Mouse (Mus musculus): ENCODE results near the gene Ctdspl. TPM values are rescaled to one million over a fixed set of nuclear protein-coding genes. Genes with fewer than 3 reads are reported as not detected.

Gene Ctdspl
- polyA plus RNA-seq, 1 experiment from 2014 or later, result 7.9 TPM

- no peak for ATAC-seq (ENCODE audit: low FRiP score)
- no peak overlapping the region for H3K4me2 ChIP-seq
- no peak overlapping the region for H3K4me3 ChIP-seq (replicated peaks)
- H3K9ac ChIP-seq (replicated peaks), result no peak overlapping the region
- no peaks in the 10 kb centered on the region for H3K9me3 ChIP-seq (replicated peaks)
- no peaks in the 10 kb centered on the region for H3K4me1 ChIP-seq
- H3K27ac ChIP-seq (replicated peaks), result no peak overlapping the region
- H3K27me3 ChIP-seq (replicated peaks), result no peaks in the 10 kb centered on the region
- 85% methylated on average over 15 of the region's 15 CpGs for WGBS
- peaks cover 27% of the 10 kb centered on the region for H3K36me3 ChIP-seq
Measured at GRCm38 (mm10) chr9:119073184-119073895, 147.1 kb downstream of the Ctdspl start.

- Histone ChIP-seq H3K27ac (replicated peaks) (no peak overlapping the region), H3K36me3 (peaks cover 27% of the 10 kb centered on the region), H3K27me3 (replicated peaks) (no peaks in the 10 kb centered on the region), H3K4me2 (no peak overlapping the region), H3K9me3 (replicated peaks) (no peaks in the 10 kb centered on the region), H3K4me3 (replicated peaks) (no peak overlapping the region), H3K9ac (replicated peaks) (no peak overlapping the region), H3K4me1 (no peaks in the 10 kb centered on the region)
- 70% methylated on average over 16 of the region's 16 CpGs for WGBS
- ATAC-seq (ENCODE audit: low FRiP score), result no peak
Measured at GRCm38 (mm10) chr9:119075685-119076084, 149.4 kb downstream of the Ctdspl start.

DNA sequence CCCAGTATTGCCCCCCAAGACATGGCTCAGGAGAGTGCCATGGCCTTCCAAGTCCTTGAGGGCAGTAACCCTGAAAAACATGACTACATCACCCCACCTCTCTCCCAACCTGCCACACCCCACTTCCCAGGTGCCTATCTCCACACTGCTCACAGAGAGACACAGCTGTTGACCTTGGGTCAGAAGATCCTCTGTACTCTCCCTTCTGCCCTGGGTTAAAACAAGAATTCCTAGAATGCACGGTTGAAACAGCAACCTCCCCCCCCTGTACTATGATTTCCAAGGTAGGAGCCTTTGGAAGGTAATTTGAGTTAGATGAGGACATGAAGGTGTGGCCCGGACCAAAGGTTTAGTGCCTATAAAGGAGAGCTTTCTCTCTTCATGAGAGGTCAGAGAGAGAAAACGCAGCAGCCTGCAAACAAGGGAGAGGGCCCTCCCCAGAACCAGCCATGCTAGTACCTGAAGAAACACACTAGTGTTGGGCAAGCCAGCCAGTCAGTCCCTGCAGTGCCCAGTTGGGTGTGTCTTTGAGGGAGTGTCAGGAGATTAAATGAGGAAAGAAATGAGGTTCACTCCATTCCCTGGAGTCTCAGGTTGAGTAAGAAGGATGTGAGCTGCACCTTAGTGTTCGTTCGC lies 153.9 kb downstream of the Ctdspl start:
- H3K9me3 ChIP-seq (replicated peaks), result no peaks in the 10 kb centered on the region
- WGBS, result 85% methylated on average over 5 of the region's 5 CpGs
- H3K4me2 ChIP-seq, result no peak overlapping the region
- H3K27ac ChIP-seq (replicated peaks), result no peak overlapping the region
- H3K4me1 ChIP-seq, result peaks cover 15% of the 10 kb centered on the region
- no peak overlapping the region for H3K4me3 ChIP-seq (replicated peaks)
- H3K27me3 ChIP-seq (replicated peaks), result no peaks in the 10 kb centered on the region
- ATAC-seq (ENCODE audit: low FRiP score), result no peak
- peaks cover 7% of the 10 kb centered on the region; the same call in 1 of the 2 replicates for H3K36me3 ChIP-seq
- H3K9ac ChIP-seq (replicated peaks), result no peak overlapping the region

DNA sequence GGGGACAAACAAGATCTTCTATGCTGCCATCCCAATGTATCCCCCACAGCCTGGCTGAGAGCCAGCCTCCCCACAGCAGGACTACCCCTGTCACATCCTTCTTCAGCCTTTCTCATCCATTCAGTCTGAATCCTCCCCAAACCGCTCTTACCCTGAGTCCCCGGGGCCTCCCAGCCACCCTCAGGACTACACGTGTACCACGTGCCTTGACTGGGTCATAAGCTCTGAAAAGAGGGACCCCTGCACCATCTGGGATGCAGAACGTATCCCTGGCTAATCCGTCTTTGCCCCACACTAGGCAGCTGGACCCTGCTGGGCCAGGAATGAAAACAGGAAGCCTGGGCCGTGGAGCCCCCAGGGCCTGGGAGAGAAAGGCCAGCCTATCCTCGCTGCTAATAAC lies 155.8 kb downstream of the Ctdspl start:
- WGBS, result 6% methylated on average over 8 of the region's 8 CpGs
- Histone ChIP-seq H3K4me3 (replicated peaks) (no peak overlapping the region), H3K9me3 (replicated peaks) (no peaks in the 10 kb centered on the region), H3K27me3 (replicated peaks) (no peaks in the 10 kb centered on the region), H3K9ac (replicated peaks) (no peak overlapping the region), H3K4me1 (peaks cover 21% of the 10 kb centered on the region), H3K27ac (replicated peaks) (peak overlapping the region; percentile 7; the same call in 1 of the 2 replicates), H3K4me2 (no peak overlapping the region), H3K36me3 (0 out of 2 replicates have a peak, but pooled peaks cover 3% of the 10 kb centered on the region)
- peak; percentile 52 for ATAC-seq (ENCODE audit: low FRiP score)

DNA sequence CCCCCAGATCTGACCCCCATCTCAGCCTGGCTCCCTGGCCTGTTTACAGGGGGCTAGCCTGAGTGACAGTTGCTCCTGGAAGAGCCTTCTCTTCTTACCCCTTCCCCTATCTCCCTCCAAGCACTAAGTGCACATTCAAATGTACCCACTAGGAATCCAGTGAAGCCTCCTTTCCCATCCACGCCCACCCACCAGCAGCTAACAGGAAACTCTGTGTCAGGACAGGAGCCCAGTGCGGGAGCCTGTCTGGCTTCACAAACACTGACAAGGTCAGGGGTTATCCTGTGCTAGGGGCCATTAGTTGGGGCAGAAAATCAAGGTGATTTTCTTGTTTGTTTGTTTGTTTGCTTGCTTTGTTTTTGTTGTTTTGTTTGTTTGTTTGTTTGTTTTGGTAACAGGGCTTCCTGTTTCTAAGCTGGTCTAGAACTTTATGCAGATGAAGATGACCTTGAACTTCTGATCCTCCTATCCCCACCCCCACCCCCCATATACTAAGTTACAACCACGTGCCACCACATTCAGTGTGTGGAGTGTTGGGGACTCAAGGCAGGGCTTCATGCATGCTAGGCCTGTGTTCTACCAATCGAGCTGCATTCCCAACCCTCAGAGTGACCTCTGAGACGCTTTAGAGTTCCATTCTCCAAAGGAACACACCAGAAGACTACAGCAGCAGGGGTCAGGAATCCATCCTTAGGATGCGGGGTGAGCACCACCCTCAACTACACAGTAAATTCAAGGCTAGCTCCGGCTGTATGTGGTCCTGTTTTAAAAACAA lies 156.6 kb downstream of the Ctdspl start:
- Histone ChIP-seq H3K4me1 (peaks cover 28% of the 10 kb centered on the region), H3K36me3 (0 out of 2 replicates have a peak, but pooled peaks cover under 1% of the 10 kb centered on the region), H3K27me3 (replicated peaks) (no peaks in the 10 kb centered on the region), H3K4me3 (replicated peaks) (no peak overlapping the region), H3K4me2 (no peak overlapping the region), H3K9ac (replicated peaks) (no peak overlapping the region), H3K27ac (replicated peaks) (peak overlapping the region; percentile 7; the same call in 1 of the 2 replicates), H3K9me3 (replicated peaks) (no peaks in the 10 kb centered on the region)
- ATAC-seq (ENCODE audit: low FRiP score), result no peak
- 78% methylated on average over 7 of the region's 7 CpGs for WGBS

GRCm38 (mm10) chr9:119083966-119084365 lies 157.7 kb downstream of the Ctdspl start:
- peaks cover 38% of the 10 kb centered on the region for H3K4me1 ChIP-seq
- H3K27me3 ChIP-seq (replicated peaks), result no peaks in the 10 kb centered on the region
- no peak overlapping the region for H3K9ac ChIP-seq (replicated peaks)
- 84% methylated on average over 10 of the region's 10 CpGs for WGBS
- no peak for ATAC-seq (ENCODE audit: low FRiP score)
- no peak overlapping the region for H3K27ac ChIP-seq (replicated peaks)
- no peak overlapping the region for H3K4me2 ChIP-seq
- no peaks in the 10 kb centered on the region for H3K36me3 ChIP-seq
- no peak overlapping the region for H3K4me3 ChIP-seq (replicated peaks)
- H3K9me3 ChIP-seq (replicated peaks), result no peaks in the 10 kb centered on the region

GRCm38 (mm10) chr9:119086451-119086850 lies 160.2 kb downstream of the Ctdspl start:
- no peak overlapping the region for H3K4me2 ChIP-seq
- 44% methylated on average over 1 of the region's 1 CpGs for WGBS
- H3K9ac ChIP-seq (replicated peaks), result no peak overlapping the region
- peaks cover 40% of the 10 kb centered on the region for H3K4me1 ChIP-seq
- H3K36me3 ChIP-seq, result no peaks in the 10 kb centered on the region
- no peaks in the 10 kb centered on the region for H3K27me3 ChIP-seq (replicated peaks)
- no peak overlapping the region for H3K4me3 ChIP-seq (replicated peaks)
- no peaks in the 10 kb centered on the region for H3K9me3 ChIP-seq (replicated peaks)
- ATAC-seq (ENCODE audit: low FRiP score), result no peak
- no peak overlapping the region for H3K27ac ChIP-seq (replicated peaks)

- Histone ChIP-seq H3K4me1 (peaks cover 40% of the 10 kb centered on the region), H3K4me2 (peak overlapping the region; percentile 52; the same call in 1 of the 2 replicates), H3K27ac (replicated peaks) (no peak overlapping the region), H3K36me3 (no peaks in the 10 kb centered on the region), H3K9ac (replicated peaks) (no peak overlapping the region), H3K27me3 (replicated peaks) (peaks cover 5% of the 10 kb centered on the region; the same call in 1 of the 2 replicates), H3K4me3 (replicated peaks) (no peak overlapping the region; the same call in 1 of the 2 replicates), H3K9me3 (replicated peaks) (no peaks in the 10 kb centered on the region)
- 83% methylated on average over 5 of the region's 5 CpGs for WGBS
- no peak for ATAC-seq (ENCODE audit: low FRiP score)
Measured at GRCm38 (mm10) chr9:119087309-119087708, 161.1 kb downstream of the Ctdspl start.

GRCm38 (mm10) chr9:119088148-119088801 lies 162.0 kb downstream of the Ctdspl start:
- no peaks in the 10 kb centered on the region for H3K9me3 ChIP-seq (replicated peaks)
- H3K36me3 ChIP-seq, result no peaks in the 10 kb centered on the region
- H3K4me2 ChIP-seq, result peak overlapping the region; percentile 52
- under 1% methylated on average over 24 of the region's 24 CpGs for WGBS
- H3K9ac ChIP-seq (replicated peaks), result no peak overlapping the region
- H3K4me1 ChIP-seq, result peaks cover 45% of the 10 kb centered on the region
- ATAC-seq (ENCODE audit: low FRiP score), result peak; percentile 39; the same call in 1 of the 2 replicates
- H3K4me3 ChIP-seq (replicated peaks), result peak overlapping the region; percentile 26
- H3K27me3 ChIP-seq (replicated peaks), result peaks cover 5% of the 10 kb centered on the region; the same call in 1 of the 2 replicates
- H3K27ac ChIP-seq (replicated peaks), result 0 out of 2 replicates have a peak overlapping the region, but pooled peaks have one; percentile 33

GRCm38 (mm10) chr9:119089437-119089836 lies 163.2 kb downstream of the Ctdspl start:
- peak overlapping the region; percentile 19 for H3K27ac ChIP-seq (replicated peaks)
- no peak for ATAC-seq (ENCODE audit: low FRiP score)
- no peak overlapping the region for H3K9ac ChIP-seq (replicated peaks)
- H3K27me3 ChIP-seq (replicated peaks), result peaks cover 5% of the 10 kb centered on the region; the same call in 1 of the 2 replicates
- 25% methylated on average over 7 of the region's 7 CpGs for WGBS
- peaks cover 57% of the 10 kb centered on the region for H3K4me1 ChIP-seq
- no peak overlapping the region for H3K4me3 ChIP-seq (replicated peaks)
- no peaks in the 10 kb centered on the region for H3K9me3 ChIP-seq (replicated peaks)
- H3K4me2 ChIP-seq, result no peak overlapping the region
- H3K36me3 ChIP-seq, result no peaks in the 10 kb centered on the region

GRCm38 (mm10) chr9:119090462-119090861 lies 164.2 kb downstream of the Ctdspl start:
- H3K4me2 ChIP-seq, result no peak overlapping the region
- peaks cover 58% of the 10 kb centered on the region for H3K4me1 ChIP-seq
- H3K27ac ChIP-seq (replicated peaks), result no peak overlapping the region
- 95% methylated on average over 5 of the region's 5 CpGs for WGBS
- H3K4me3 ChIP-seq (replicated peaks), result no peak overlapping the region
- H3K27me3 ChIP-seq (replicated peaks), result peaks cover 5% of the 10 kb centered on the region; the same call in 1 of the 2 replicates
- H3K9me3 ChIP-seq (replicated peaks), result no peaks in the 10 kb centered on the region
- no peak overlapping the region for H3K9ac ChIP-seq (replicated peaks)
- no peaks in the 10 kb centered on the region for H3K36me3 ChIP-seq
- no peak for ATAC-seq (ENCODE audit: low FRiP score)

All from neural tube, embryonic 15.5 days (tissue).